Mouse (Mus musculus): ENCODE measurements at regions not wholly inside any gene's neighbourhood (a gene's known extent, or its start where the extent isn't known, plus 50 kb on each side); places are given as distances from the start of the nearest gene placed in this dataset.
"Not testable (repeated sequence)": the region's sequence is repeated elsewhere in the genome, so short reads cannot be mapped to it uniquely, and the experiment has no call there.

- DNase-seq (ENCODE audit: low spot score): no peak
Observed at GRCm38 (mm10) chr5:25639187-25639586, 66.4 kb downstream of the Xrcc2 start.

- DNase-seq (ENCODE audit: low spot score): no peak
Observed at GRCm38 (mm10) chr5:25638097-25638496, 67.5 kb downstream of the Xrcc2 start.

GRCm38 (mm10) chr5:25632861-25633535, 72.6 kb downstream of the Xrcc2 start:
- DNase-seq (ENCODE audit: low spot score): no peak

- no peak for DNase-seq (ENCODE audit: low spot score)
Observed at GRCm38 (mm10) chr5:25629731-25630130, 75.9 kb downstream of the Xrcc2 start.

GRCm38 (mm10) chr5:25628504-25628903, 77.1 kb downstream of the Xrcc2 start:
- DNase-seq (ENCODE audit: low spot score): no peak

- DNase-seq (ENCODE audit: low spot score): no peak
Observed at GRCm38 (mm10) chr5:25627086-25627485, 78.5 kb downstream of the Xrcc2 start.

GRCm38 (mm10) chr5:25624029-25624428, 81.6 kb downstream of the Xrcc2 start:
- DNase-seq (ENCODE audit: low spot score): no peak

GRCm38 (mm10) chr5:25619872-25620271, 85.8 kb downstream of the Xrcc2 start:
- no peak for DNase-seq (ENCODE audit: low spot score)

GRCm38 (mm10) chr5:25619337-25619736, 86.3 kb downstream of the Xrcc2 start:
- DNase-seq (ENCODE audit: low spot score): not testable (repeated sequence)

GRCm38 (mm10) chr5:25614659-25615061, 91.0 kb downstream of the Xrcc2 start:
- no peak for DNase-seq (ENCODE audit: low spot score)

GRCm38 (mm10) chr5:25613844-25614658, 91.6 kb downstream of the Xrcc2 start:
- DNase-seq (ENCODE audit: low spot score): peak; percentile 44

GRCm38 (mm10) chr5:25612036-25612705, 93.5 kb downstream of the Xrcc2 start:
- no peak for DNase-seq (ENCODE audit: low spot score)

GRCm38 (mm10) chr5:25609911-25610310, 94.0 kb downstream of the Cct8l1 start:
- DNase-seq (ENCODE audit: low spot score): no peak

- peak; percentile 52 for DNase-seq (ENCODE audit: low spot score)
Observed at GRCm38 (mm10) chr5:25602123-25602522, 86.3 kb downstream of the Cct8l1 start.

GRCm38 (mm10) chr5:25599363-25599762, 83.5 kb downstream of the Cct8l1 start:
- no peak for DNase-seq (ENCODE audit: low spot score)

- DNase-seq (ENCODE audit: low spot score): no peak
Observed at GRCm38 (mm10) chr5:25597786-25598185, 81.9 kb downstream of the Cct8l1 start.

GRCm38 (mm10) chr5:25591709-25592108, 75.8 kb downstream of the Cct8l1 start:
- no peak for DNase-seq (ENCODE audit: low spot score)
